Mouse (Mus musculus) bone marrow, adult 2 months (tissue): ENCODE results near the gene Snx10. TPM values are rescaled to one million over a fixed set of nuclear protein-coding genes. Genes with fewer than 3 reads are reported as not detected.

Source experiments
- H3K27ac ChIP-seq: fragments of 200-500 bp; 2 replicates; pipeline ENCODE4 v1.5.1; 2012; ENCODE audit warnings: low read depth, mild to moderate bottlenecking, control low read depth, inconsistent platforms, low read length; ENCODE audit not compliant: control insufficient read depth, poor library complexity, insufficient read depth
- H3K4me1 ChIP-seq: fragments of 200-500 bp; 2 replicates; pipeline ENCODE4 v1.6.1; 2011; ENCODE audit warnings: low read length; ENCODE audit not compliant: control insufficient read depth, insufficient read depth
- H3K4me3 ChIP-seq: fragments of 200-500 bp; replicated peaks from 2 replicates; pipeline ENCODE3; 2011; ENCODE audit warnings: mild to moderate bottlenecking, low read depth, low read length, control low read depth; ENCODE audit not compliant: control insufficient read depth
- CTCF ChIP-seq: fragments of 200-500 bp; IDR thresholded peaks from 2 replicates; pipeline ENCODE4 v1.5.1; 2011; ENCODE audit warnings: low read length, control low read depth; ENCODE audit not compliant: control insufficient read depth, insufficient read depth
- POLR2A ChIP-seq: fragments of 200-500 bp; IDR thresholded peaks from 2 replicates; pipeline ENCODE4 v1.6.1; 2011; ENCODE audit warnings: low read depth, mild to moderate bottlenecking, control low read depth, low read length, borderline replicate concordance; ENCODE audit not compliant: control insufficient read depth
- WGBS: fragments of 180-500 bp; shearing (Covaris S2); methylation state at CpG from one replicate; pipeline ENCODE4 v1.1.7; 2018; 5-methylcytosine and 5-hydroxymethylcytosine counted together
- polyA plus RNA-seq: library from polyadenylated mRNA; stranded (reverse); fragments of >200 nt; gene quantifications from 2 replicates; pipeline ENCODE4 v1.2.4, GENCODE M21; 2011; ENCODE audit warnings: low replicate concordance; ENCODE audit not compliant: missing spikeins, insufficient read depth, insufficient read length

Snx10 gene
- polyA plus RNA-seq, 1 experiment = 18.5 TPM

DNA sequence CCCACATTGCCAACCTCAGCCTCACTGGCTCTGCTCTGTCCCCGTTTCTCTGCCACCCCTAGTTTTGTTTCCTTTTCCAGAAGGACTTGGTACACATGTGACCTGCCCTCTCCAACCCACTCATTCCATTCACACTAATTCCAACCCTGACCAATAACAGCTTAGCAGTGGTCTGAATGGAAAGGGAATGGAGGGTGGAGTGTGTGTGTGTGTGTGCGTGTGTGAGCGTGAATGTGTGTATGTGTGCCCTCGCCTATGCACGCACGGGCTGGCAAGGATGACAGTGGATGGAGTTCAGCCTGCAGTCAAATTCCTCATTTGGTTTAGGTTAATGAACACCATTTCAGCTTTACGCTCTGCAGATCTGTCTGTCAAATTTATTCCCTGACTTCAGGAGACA is 74.4 kb downstream of the Snx10 start:
- WGBS = 83% methylated on average over 7 of the region's 7 CpGs
- Histone ChIP-seq H3K4me3 (no peak overlapping the region), H3K27ac (no peak overlapping the region), H3K4me1 (no peaks in the 10 kb centered on the region; the same call in none of the 2 replicates)
- TF ChIP-seq POLR2A (no peak), CTCF (no peak)

DNA sequence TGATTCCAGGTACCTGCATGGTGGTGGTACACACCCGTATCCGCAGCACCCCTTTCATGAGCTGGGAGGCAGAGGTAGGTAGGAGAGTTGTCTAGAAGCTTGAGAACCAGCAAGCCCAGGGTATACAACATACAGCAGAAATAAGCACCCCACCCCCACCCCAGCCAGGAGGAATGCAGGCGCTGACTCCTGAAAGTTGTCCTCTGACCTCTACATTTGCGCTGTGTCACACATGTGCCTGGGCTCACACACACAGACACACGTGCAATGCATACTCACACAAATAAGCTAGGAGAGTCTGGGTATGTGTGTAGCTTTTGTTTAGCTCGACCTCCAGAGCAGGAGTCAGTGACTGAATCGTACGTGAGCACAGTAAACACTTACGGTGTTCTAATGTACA is 76.7 kb downstream of the Snx10 start:
- Histone ChIP-seq H3K27ac (no peak overlapping the region), H3K4me1 (peaks cover 4% of the 10 kb centered on the region), H3K4me3 (no peak overlapping the region)
- WGBS = 85% methylated on average over 9 of the region's 9 CpGs
- no peak for TF ChIP-seq POLR2A
- TF ChIP-seq CTCF = no peak

DNA sequence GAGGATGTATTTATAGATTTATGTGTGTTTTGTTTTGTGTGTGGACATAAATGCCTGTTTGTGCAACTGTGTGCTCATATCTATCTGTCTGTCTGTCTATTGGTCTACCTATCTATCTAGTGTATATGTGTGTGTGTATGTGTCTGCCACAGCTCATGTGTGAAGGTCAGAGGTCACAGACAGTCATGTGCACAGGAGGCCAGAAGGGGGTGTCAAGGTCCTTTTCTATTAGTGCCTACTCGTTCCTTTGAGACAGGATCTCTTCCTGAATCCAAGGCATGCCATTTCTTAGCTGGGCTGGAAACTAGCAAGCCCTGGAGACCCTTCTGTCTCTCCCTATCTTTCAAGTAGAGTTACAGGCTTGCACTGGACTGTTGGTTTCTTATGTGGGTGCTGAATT is 78.6 kb downstream of the Snx10 start:
- 63% methylated on average over 1 of the region's 1 CpGs for WGBS
- no peak overlapping the region for H3K27ac ChIP-seq
- TF ChIP-seq CTCF (peak; percentile 5; the same call in 1 of the 2 replicates), POLR2A (no peak)
- H3K4me3 ChIP-seq = no peak overlapping the region
- peaks cover 4% of the 10 kb centered on the region for H3K4me1 ChIP-seq

DNA sequence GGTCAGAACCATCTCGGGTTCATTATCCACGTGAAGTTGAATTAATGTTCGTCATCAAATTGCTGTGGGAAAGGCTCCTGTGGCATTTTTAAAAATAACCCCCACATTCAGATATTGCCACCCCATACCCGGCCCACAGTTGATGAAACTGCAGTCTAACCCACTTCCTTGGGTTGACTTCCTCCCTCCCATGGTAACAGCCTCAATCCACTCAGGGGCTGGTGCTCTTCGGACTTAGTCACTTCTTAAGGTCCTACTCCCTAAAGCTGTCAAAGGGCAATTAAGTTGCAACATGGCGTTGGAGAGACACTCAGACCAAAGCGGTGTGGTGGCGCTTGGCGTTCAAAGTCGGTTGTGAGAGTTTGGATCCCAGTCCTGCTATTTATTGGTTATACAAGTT is 80.0 kb downstream of the Snx10 start:
- WGBS = 19% methylated on average over 10 of the region's 10 CpGs
- Histone ChIP-seq H3K4me3 (no peak overlapping the region), H3K27ac (no peak overlapping the region), H3K4me1 (peaks cover 4% of the 10 kb centered on the region)
- TF ChIP-seq CTCF (no peak), POLR2A (no peak)

DNA sequence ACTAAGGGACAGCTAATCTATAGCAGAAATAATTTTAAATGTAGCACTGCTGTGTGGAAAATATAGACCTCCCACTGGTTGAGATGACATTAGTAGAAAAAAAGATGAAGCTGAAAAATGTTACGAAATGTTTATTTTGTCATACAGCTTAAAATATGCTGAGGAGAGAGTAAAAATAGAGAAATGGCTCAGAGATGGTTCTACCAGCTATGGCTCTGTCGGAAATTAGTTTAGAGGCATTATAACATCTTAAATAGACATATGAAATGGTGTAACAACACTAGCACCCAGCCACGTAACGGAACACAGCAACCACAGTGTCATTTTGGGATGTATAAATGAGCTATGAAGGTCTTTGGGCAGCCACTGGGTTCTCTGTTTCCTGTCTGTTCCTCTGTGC is 82.5 kb downstream of the Snx10 start:
- TF ChIP-seq CTCF (no peak), POLR2A (no peak)

DNA sequence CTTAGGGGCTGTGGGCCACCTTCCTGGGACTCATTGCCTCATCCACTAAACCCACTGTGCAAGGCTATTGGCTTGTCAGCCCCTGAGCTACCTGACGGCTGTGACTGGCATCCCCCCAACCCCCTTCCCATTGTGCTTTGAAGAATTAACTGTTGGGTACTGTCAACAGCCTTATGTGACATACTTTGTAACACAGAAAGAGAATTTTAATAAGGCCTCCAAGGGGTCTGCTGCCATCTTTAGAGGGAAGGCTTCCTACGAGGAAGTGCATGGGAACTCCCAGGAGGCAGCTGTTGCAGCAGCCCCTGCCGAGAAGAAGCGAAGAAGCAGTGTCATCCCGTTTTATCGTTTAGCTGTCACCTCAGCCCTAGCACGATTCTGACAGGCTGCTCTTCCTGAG is 83.1 kb downstream of the Snx10 start:
- H3K27ac ChIP-seq = no peak overlapping the region
- peaks cover 4% of the 10 kb centered on the region; the same call in 1 of the 2 replicates for H3K4me1 ChIP-seq
- TF ChIP-seq POLR2A = no peak
- no peak for TF ChIP-seq CTCF
- no peak overlapping the region for H3K4me3 ChIP-seq
- WGBS = 22% methylated on average over 7 of the region's 7 CpGs

More for the DNA sequence above, 82.5 kb downstream of the Snx10 start:
- peaks cover 4% of the 10 kb centered on the region; the same call in 1 of the 2 replicates for H3K4me1 ChIP-seq
- WGBS = 18% methylated on average over 4 of the region's 4 CpGs
- no peak overlapping the region for H3K4me3 ChIP-seq
- no peak overlapping the region for H3K27ac ChIP-seq

DNA sequence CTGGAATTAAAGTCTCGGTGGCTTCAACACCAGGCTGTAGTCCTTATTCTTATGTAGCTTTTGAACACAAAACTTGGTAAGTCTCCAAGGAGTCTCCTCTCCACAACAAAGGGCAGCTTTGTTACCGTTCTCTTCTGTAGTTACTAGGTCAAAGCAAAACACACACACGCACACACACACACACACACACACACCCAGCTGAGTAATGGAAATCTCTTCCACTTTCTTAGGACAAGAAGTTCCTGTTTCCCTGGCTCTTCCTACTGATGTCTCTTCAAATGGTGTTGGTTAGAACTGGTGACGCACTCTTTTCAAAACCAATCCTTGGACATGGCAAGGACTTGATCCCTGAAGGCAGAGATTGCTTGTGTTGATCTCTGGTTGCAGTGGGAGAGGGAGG is 87.9 kb downstream of the Snx10 start:
- 60% methylated on average over 4 of the region's 4 CpGs for WGBS
- no peak overlapping the region for H3K4me3 ChIP-seq
- no peak for TF ChIP-seq CTCF
- TF ChIP-seq POLR2A = no peak
- no peaks in the 10 kb centered on the region; the same call in 1 of the 2 replicates for H3K4me1 ChIP-seq
- no peak overlapping the region for H3K27ac ChIP-seq

DNA sequence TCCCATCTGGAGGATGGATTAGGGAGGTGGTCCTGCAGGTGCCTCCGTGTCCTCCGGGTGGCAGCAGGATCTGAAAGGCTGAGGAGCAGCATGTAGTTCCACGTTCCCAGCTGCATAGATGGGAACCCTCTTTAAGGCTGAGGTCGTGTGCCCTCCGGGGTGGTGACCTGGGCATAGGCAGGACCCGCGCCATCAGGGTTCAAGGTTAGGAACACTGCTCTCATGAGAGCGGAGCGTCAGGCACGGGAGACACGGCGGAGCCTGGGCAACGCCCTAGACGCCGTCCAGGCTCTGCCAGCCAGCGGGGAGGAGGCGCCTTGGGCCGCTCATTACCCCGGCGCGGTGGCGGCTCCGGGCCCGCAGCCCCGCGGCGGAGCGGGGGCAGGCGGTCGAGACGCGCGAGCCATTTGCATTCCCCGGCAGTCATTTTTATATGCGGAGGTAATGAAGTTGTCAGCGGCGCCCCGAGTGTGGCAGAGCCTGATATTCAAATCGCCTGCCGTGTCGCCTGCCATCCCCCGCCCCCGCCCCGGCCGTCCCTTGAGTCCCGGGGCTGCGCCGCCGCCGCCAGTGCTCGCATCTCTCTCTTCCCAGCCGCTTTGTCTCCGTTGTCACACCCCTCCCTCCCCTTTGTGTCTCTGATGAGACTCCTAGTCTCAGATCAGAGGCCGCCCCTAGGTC is 88.8 kb downstream of the Snx10 start:
- 1% methylated on average over 53 of the region's 54 CpGs for WGBS
- H3K4me3 ChIP-seq = peak overlapping the region; percentile 84
- peak overlapping the region; percentile 43 for H3K27ac ChIP-seq
- H3K4me1 ChIP-seq = no peaks in the 10 kb centered on the region; the same call in 1 of the 2 replicates
- TF ChIP-seq CTCF (peak; percentile 59), POLR2A (peak; percentile 42; the same call in 1 of the 2 replicates)

DNA sequence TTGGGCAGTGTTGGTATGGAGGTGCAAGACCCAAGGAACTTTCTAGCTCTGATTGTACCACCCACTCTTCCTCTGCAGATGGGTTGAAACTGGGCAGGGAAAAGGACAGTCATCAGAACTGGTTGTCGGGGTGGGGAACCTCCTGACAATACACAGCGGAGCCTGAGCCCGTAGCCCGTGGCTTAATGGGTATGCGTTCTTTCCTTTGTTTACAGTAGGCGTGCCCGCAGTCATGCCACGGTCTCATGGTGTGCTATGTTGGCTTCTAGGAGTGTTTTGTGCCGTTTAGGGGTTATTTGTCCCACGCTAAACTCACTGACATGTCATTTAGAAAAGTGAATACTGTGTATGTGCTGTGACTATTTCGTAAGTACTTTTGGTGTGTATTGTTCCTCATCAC is 90.0 kb downstream of the Snx10 start:
- H3K4me1 ChIP-seq = no peaks in the 10 kb centered on the region; the same call in 1 of the 2 replicates
- H3K4me3 ChIP-seq = no peak overlapping the region
- TF ChIP-seq POLR2A (no peak), CTCF (no peak)
- H3K27ac ChIP-seq = no peak overlapping the region
- 88% methylated on average over 11 of the region's 11 CpGs for WGBS
